Mouse (Mus musculus) retina, postnatal 7 days (tissue): Measurements from ENCODE around the gene Vmn1r131.
"Not testable (repeated sequence)": the region's sequence is repeated elsewhere in the genome, so short reads cannot be mapped to it uniquely, and the experiment has no call there.

Experiments used
- DNase-seq: peaks from one replicate; pipeline ENCODE4 v3.0.0-alpha.2; 2012; ENCODE audit warnings: low read depth, low spot score

Vmn1r131 gene

GRCm38 (mm10) chr7:21545990-21546389 lies at the start of gene Vmn1r131:
Gene Vmn1r131 (minus strand): TSS chr7:21546090.
- not testable (repeated sequence) for DNase-seq

- DNase-seq: not testable (repeated sequence)
These were observed 34.4 kb downstream of the Vmn1r131 start, which contains the start of gene Vmn1r130 for GRCm38 (mm10) chr7:21511480-21511879. Gene Vmn1r130 (plus strand): TSS chr7:21511780.
